Mouse (Mus musculus) CH12.LX (cell line): Measurements from ENCODE around the gene Gpx5. TPM values are rescaled to one million over a fixed set of nuclear protein-coding genes. Genes with fewer than 3 reads are reported as not detected.

Source experiments
- DNase-seq: peaks from one replicate; pipeline ENCODE4 v3.0.0-alpha.2; 2013; ENCODE audit errors: extremely low read depth
- H3K27ac ChIP-seq: 2 replicates; pipeline ENCODE4 v1.5.1; 2012; ENCODE audit warnings: low read depth, mild to moderate bottlenecking, control low read depth, moderate library complexity; ENCODE audit not compliant: insufficient read depth
- H3K27me3 ChIP-seq: replicated peaks from 2 replicates; pipeline ENCODE3; 2012; ENCODE audit warnings: inconsistent platforms
- H3K36me3 ChIP-seq, 2 experiments: replicated peaks in 1 of 2; 2 replicates each; pipeline versions ENCODE3 to v1.6.1; 2012; ENCODE audit warnings: inconsistent platforms in 1 of 2, low read length in 1 of 2, mild to moderate bottlenecking in 1 of 2, mixed read lengths in 1 of 2, moderate library complexity in 1 of 2; ENCODE audit not compliant: control insufficient read depth in 1 of 2, insufficient read depth in 1 of 2
- H3K4me1 ChIP-seq, 2 experiments: 2 replicates each; pipeline ENCODE4 v1.6.1; 2012; ENCODE audit warnings: inconsistent platforms in 1 of 2, moderate library complexity in 1 of 2; ENCODE audit not compliant: insufficient read depth in 2 of 2, control insufficient read depth in 1 of 2
- H3K4me2 ChIP-seq: 2 replicates; pipeline ENCODE4 v1.6.1; 2012; ENCODE audit warnings: low read depth, mild to moderate bottlenecking, control low read depth; ENCODE audit not compliant: poor library complexity, insufficient read depth, severe bottlenecking
- H3K4me3 ChIP-seq, 3 experiments: fragments of 150-350 bp in 1 of 3; sonication (generic) in 1 of 3; replicated peaks in 1 of 3; 2 replicates each; pipeline versions ENCODE3 to v1.5.1; 2011 to 2012; ENCODE audit warnings: low read depth in 2 of 3, low read length in 2 of 3, mild to moderate bottlenecking in 2 of 3, moderate library complexity in 2 of 3, control low read depth in 1 of 3, improper control_type of control experiment in 1 of 3, inconsistent platforms in 1 of 3, mixed read lengths in 1 of 3; ENCODE audit not compliant: poor library complexity in 1 of 3
- H3K79me2 ChIP-seq: replicated peaks from 2 replicates; pipeline ENCODE4 v1.6.1; 2012; ENCODE audit warnings: mild to moderate bottlenecking, moderate library complexity; ENCODE audit not compliant: control insufficient read depth, poor library complexity, insufficient read depth, severe bottlenecking; ENCODE audit errors: extremely low read depth
- H3K9ac ChIP-seq: 2 replicates; pipeline ENCODE4 v1.6.1; 2012; ENCODE audit warnings: low read depth, mild to moderate bottlenecking, control low read depth, moderate library complexity; ENCODE audit not compliant: insufficient read depth
- H3K9me3 ChIP-seq: replicated peaks from 2 replicates; pipeline ENCODE3; 2012; ENCODE audit warnings: low read length, inconsistent platforms, mixed read lengths
- CHD1 ChIP-seq: IDR thresholded peaks from 2 replicates; pipeline ENCODE4 v1.6.1; 2012; ENCODE audit warnings: low read depth, low read length, improper control_type of control experiment, inconsistent platforms
- CHD2 ChIP-seq: IDR thresholded peaks from 2 replicates; pipeline ENCODE4 v1.6.1; 2011; ENCODE audit warnings: low read length, improper control_type of control experiment
- E2F4 ChIP-seq: IDR thresholded peaks from 2 replicates; pipeline ENCODE4 v1.6.1; 2011; ENCODE audit warnings: low read depth, low read length, improper control_type of control experiment; ENCODE audit not compliant: insufficient replicate concordance
- ELF1 ChIP-seq: IDR thresholded peaks from 2 replicates; pipeline ENCODE4 v1.6.1; 2014; ENCODE audit warnings: low read depth, mild to moderate bottlenecking, inconsistent platforms, low read length, improper control_type of control experiment
- ETS1 ChIP-seq: conservative IDR thresholded peaks from 2 replicates; pipeline ENCODE4 v1.6.1; 2012; ENCODE audit warnings: low read depth, mild to moderate bottlenecking, inconsistent platforms, low read length, improper control_type of control experiment, moderate library complexity
- GABPA ChIP-seq: IDR thresholded peaks from 2 replicates; pipeline ENCODE4 v1.6.1; 2012; ENCODE audit warnings: low read depth, low read length, improper control_type of control experiment, inconsistent platforms; ENCODE audit not compliant: insufficient replicate concordance
- IRF4 ChIP-seq: IDR thresholded peaks from 2 replicates; pipeline ENCODE4 v1.6.1; 2014; ENCODE audit warnings: low read depth, mild to moderate bottlenecking, inconsistent platforms, low read length, improper control_type of control experiment
- JUN ChIP-seq: IDR thresholded peaks from 2 replicates; pipeline ENCODE4 v1.6.1; 2011; ENCODE audit warnings: low read depth, mild to moderate bottlenecking, low read length, improper control_type of control experiment, moderate library complexity; ENCODE audit not compliant: insufficient read depth
- MAFK ChIP-seq: IDR thresholded peaks from 2 replicates; pipeline ENCODE4 v1.6.1; 2011; ENCODE audit warnings: low read length, improper control_type of control experiment; ENCODE audit not compliant: insufficient replicate concordance
- MAX ChIP-seq: IDR thresholded peaks from 2 replicates; pipeline ENCODE4 v1.6.1; 2011; ENCODE audit warnings: low read length, improper control_type of control experiment
- MAZ ChIP-seq: IDR thresholded peaks from 2 replicates; pipeline ENCODE4 v1.6.1; 2012; ENCODE audit warnings: low read depth, mild to moderate bottlenecking, inconsistent platforms, low read length, improper control_type of control experiment, moderate library complexity
- MEF2A ChIP-seq: IDR thresholded peaks from 2 replicates; pipeline ENCODE4 v1.6.1; 2014; ENCODE audit warnings: low read depth, mild to moderate bottlenecking, inconsistent platforms, low read length, improper control_type of control experiment, borderline replicate concordance
- MYC ChIP-seq: IDR thresholded peaks from 2 replicates; pipeline ENCODE4 v1.6.1; 2011; ENCODE audit warnings: low read depth, mild to moderate bottlenecking, improper control_type of control experiment, low read length
- NELFE ChIP-seq: IDR thresholded peaks from 2 replicates; pipeline ENCODE4 v1.6.1; 2011; ENCODE audit warnings: low read depth, low read length, improper control_type of control experiment
- POLR2A ChIP-seq: IDR thresholded peaks from 2 replicates; pipeline ENCODE4 v1.6.1; 2011; ENCODE audit warnings: low read depth, mild to moderate bottlenecking, improper control_type of control experiment, low read length
- POLR2AphosphoS2 ChIP-seq: IDR thresholded peaks from 2 replicates; pipeline ENCODE4 v1.6.1; 2011; ENCODE audit warnings: low read depth, low read length, improper control_type of control experiment
- RAD21 ChIP-seq: IDR thresholded peaks from 2 replicates; pipeline ENCODE4 v1.6.1; 2011; ENCODE audit warnings: low read depth, mild to moderate bottlenecking, low read length, improper control_type of control experiment, moderate library complexity
- RCOR1 ChIP-seq: conservative IDR thresholded peaks from 2 replicates; pipeline ENCODE4 v1.6.1; 2012; ENCODE audit warnings: low read depth, mild to moderate bottlenecking, inconsistent platforms, low read length, improper control_type of control experiment
- TBP ChIP-seq: conservative IDR thresholded peaks from 2 replicates; pipeline ENCODE4 v1.6.1; 2011; ENCODE audit warnings: low read depth, low read length, improper control_type of control experiment
- UBTF ChIP-seq: IDR thresholded peaks from 2 replicates; pipeline ENCODE4 v1.6.1; 2012; ENCODE audit warnings: low read depth, mild to moderate bottlenecking, inconsistent platforms, low read length, improper control_type of control experiment, moderate library complexity
- USF1 ChIP-seq: IDR thresholded peaks from 2 replicates; pipeline ENCODE4 v1.6.1; 2014; ENCODE audit warnings: low read depth, mild to moderate bottlenecking, inconsistent platforms, low read length, improper control_type of control experiment
- USF2 ChIP-seq: conservative IDR thresholded peaks from 2 replicates; pipeline ENCODE4 v1.6.1; 2011; ENCODE audit warnings: low read depth, low read length, improper control_type of control experiment
- ZC3H11A ChIP-seq: IDR thresholded peaks from 2 replicates; pipeline ENCODE4 v1.6.1; 2012; ENCODE audit warnings: low read depth, mild to moderate bottlenecking, inconsistent platforms, low read length, improper control_type of control experiment
- ZKSCAN1 ChIP-seq: IDR thresholded peaks from 2 replicates; pipeline ENCODE4 v1.6.1; 2012; ENCODE audit warnings: low read depth, inconsistent platforms, low read length, improper control_type of control experiment, borderline replicate concordance
- ZNF384 ChIP-seq: IDR thresholded peaks from 2 replicates; pipeline ENCODE4 v1.6.1; 2012; ENCODE audit warnings: low read depth, low read length, improper control_type of control experiment, inconsistent platforms
- dilution Hi-C: fragments of 300-500 bp; cut with MboI; formaldehyde crosslinking; loops from 2 replicates; pipeline ENCODE4 v1.14.3; 2020; ENCODE audit warnings: low sequenced_read_pairs; ENCODE audit not compliant: extremely low pct_unique_long_range_greater_than_20kb, extremely low pct_ligation_motif_present
- in situ Hi-C: fragments of 300-500 bp; cut with MboI; formaldehyde crosslinking; loops from 3 replicates; pipeline ENCODE4 v1.14.3; 2019; ENCODE audit warnings: low sequenced_read_pairs, low pct_ligation_motif_present, low pct_unique_long_range_greater_than_20kb, mixed read lengths
- polyA plus RNA-seq: library from polyadenylated mRNA; unstranded; fragments of >175 nt; gene quantifications from 2 replicates; pipeline ENCODE4 v1.2.1, GENCODE M21; 2012; ENCODE audit warnings: low read depth; ENCODE audit not compliant: insufficient read length
- total RNA-seq, 2 experiments: library from RNA; depleted of rRNA; stranded (reverse); fragments of 300-350 nt in 1 of 2; fragments of >200 nt in 1 of 2; gene quantifications; 2 replicates each; pipeline ENCODE4 v1.2.3; 2012 to 2014

Gpx5 gene
- total and polyA plus RNA-seq, 3 experiments = not detected

GRCm38 (mm10) chr13:21253040-21253439 lies 39.5 kb downstream of the Gpx5 start:
- dilution Hi-C loops = no loop called here
- no peak for TF ChIP-seq TBP
- TF ChIP-seq NELFE = no peak
- TF ChIP-seq CHD2 = no peak
- TF ChIP-seq UBTF = no peak
- no peak for TF ChIP-seq MAZ
- TF ChIP-seq MEF2A = no peak
- no peak for TF ChIP-seq ETS1
- no peak for TF ChIP-seq ZKSCAN1
- TF ChIP-seq USF2 = no peak
- TF ChIP-seq USF1 = no peak
- no peak for TF ChIP-seq MAFK
- no peak for TF ChIP-seq E2F4
- TF ChIP-seq POLR2A = no peak
- no peaks in the 10 kb centered on the region for H3K9me3 ChIP-seq

GRCm38 (mm10) chr13:21250074-21250681 lies 42.4 kb downstream of the Gpx5 start:
- TF ChIP-seq IRF4 (no peak), RCOR1 (no peak), ZNF384 (peak; percentile 85), JUN (no peak), ETS1 (no peak), CHD1 (no peak), E2F4 (no peak), POLR2AphosphoS2 (no peak), MAX (no peak), MAFK (0 out of 2 replicates have a peak, but pooled peaks have one; percentile 58), USF2 (no peak), TBP (peak; percentile 99), POLR2A (no peak), ZC3H11A (no peak), GABPA (no peak), ELF1 (peak; percentile 75), RAD21 (no peak), UBTF (no peak), MYC (no peak)
- no peaks in the 10 kb centered on the region for H3K36me3 ChIP-seq
- H3K27me3 ChIP-seq = peaks cover 42% of the 10 kb centered on the region
- H3K9ac ChIP-seq = peak overlapping the region; percentile 53; the same call in 1 of the 2 replicates
- dilution Hi-C loops (no loop called here), in situ Hi-C loops (no loop called here)
- H3K79me2 ChIP-seq = no peaks in the 10 kb centered on the region
- no peaks in the 10 kb centered on the region for H3K9me3 ChIP-seq
- peak overlapping the region in 2 of 3 experiments; percentile 43 to 64 for H3K4me3 ChIP-seq
- peak overlapping the region; percentile 82 for H3K4me2 ChIP-seq
- no peak overlapping the region for H3K27ac ChIP-seq
- peaks cover under 1 to 9% of the 10 kb centered on the region in 2 experiments; a peak in 2 of 4 replicates for H3K4me1 ChIP-seq
- peak; percentile 92 for DNase-seq

More at GRCm38 (mm10) chr13:21253040-21253439, 39.5 kb downstream of the Gpx5 start:
- Histone ChIP-seq H3K4me1 (peaks cover 6 to 14% of the 10 kb centered on the region in 2 experiments), H3K9ac (no peak overlapping the region), H3K4me2 (peak overlapping the region; percentile 97), H3K27ac (no peak overlapping the region), H3K4me3 (no peak overlapping the region), H3K27me3 (peaks cover 53% of the 10 kb centered on the region), H3K79me2 (no peaks in the 10 kb centered on the region), H3K36me3 (no peaks in the 10 kb centered on the region)
- in situ Hi-C loops = no loop called here
- no peak for DNase-seq
